Mouse (Mus musculus) hindbrain, postnatal 0 days (tissue): ENCODE measurements at regions not wholly inside any gene's neighbourhood (a gene's known extent, or its start where the extent isn't known, plus 50 kb on each side); places are given as distances from the start of the nearest gene placed in this dataset.

Source experiments
- ATAC-seq: fragments of 200-750 bp; cut with Nextera tagmentation; 2 replicates; pipeline ENCODE4 v1.8.0; 2017; ENCODE audit warnings: mild to moderate bottlenecking, moderate TSS enrichment, moderate library complexity
- DNase-seq: peaks from one replicate; pipeline ENCODE4 v3.0.0-alpha.2; 2015; ENCODE audit warnings: low spot score
- H3K27ac ChIP-seq: fragments of 300-500 bp; sonication (generic); 2 replicates; pipeline ENCODE4 v1.5.1; 2014; ENCODE audit warnings: mild to moderate bottlenecking
- H3K27me3 ChIP-seq: fragments of 300-500 bp; sonication (generic); 2 replicates; pipeline ENCODE4 v1.6.1; 2014; ENCODE audit warnings: low read length, mixed read lengths; ENCODE audit not compliant: insufficient read depth
- H3K36me3 ChIP-seq: fragments of 300-500 bp; sonication (generic); 2 replicates; pipeline ENCODE4 v1.6.1; 2014; ENCODE audit warnings: low read length, mixed read lengths; ENCODE audit not compliant: insufficient read depth
- H3K4me1 ChIP-seq: fragments of 300-500 bp; sonication (generic); 2 replicates; pipeline ENCODE4 v1.6.1; 2014; ENCODE audit warnings: antibody characterized with exemption, low read length, mixed read lengths; ENCODE audit not compliant: insufficient read depth
- H3K4me2 ChIP-seq: fragments of 300-500 bp; sonication (generic); 2 replicates; pipeline ENCODE4 v1.6.1; 2014; ENCODE audit warnings: low read depth, mild to moderate bottlenecking, low read length, moderate library complexity, mixed read lengths
- H3K4me3 ChIP-seq: fragments of 300-500 bp; sonication (generic); 2 replicates; pipeline ENCODE4 v1.5.1; 2014; ENCODE audit warnings: low read length
- H3K9ac ChIP-seq: fragments of 300-500 bp; sonication (generic); replicated peaks from 2 replicates; pipeline ENCODE4 v1.6.1; 2014; ENCODE audit warnings: mild to moderate bottlenecking, low read length, moderate library complexity, mixed read lengths
- H3K9me3 ChIP-seq: fragments of 300-500 bp; sonication (generic); 2 replicates; pipeline ENCODE4 v1.6.1; 2016; ENCODE audit warnings: low read length, mixed read lengths
- CTCF ChIP-seq: IDR thresholded peaks from 2 replicates; pipeline ENCODE4 v1.5.1; 2016; ENCODE audit warnings: antibody characterized with exemption, control low read depth, low read depth
- WGBS: fragments of 180-500 bp; shearing (Covaris S2); extraction: QIAGEN DNeasy Blood & Tissue Kit; methylation state at CpG from one replicate; pipeline ENCODE4 v1.1.7; 2014; 5-methylcytosine and 5-hydroxymethylcytosine counted together

DNA sequence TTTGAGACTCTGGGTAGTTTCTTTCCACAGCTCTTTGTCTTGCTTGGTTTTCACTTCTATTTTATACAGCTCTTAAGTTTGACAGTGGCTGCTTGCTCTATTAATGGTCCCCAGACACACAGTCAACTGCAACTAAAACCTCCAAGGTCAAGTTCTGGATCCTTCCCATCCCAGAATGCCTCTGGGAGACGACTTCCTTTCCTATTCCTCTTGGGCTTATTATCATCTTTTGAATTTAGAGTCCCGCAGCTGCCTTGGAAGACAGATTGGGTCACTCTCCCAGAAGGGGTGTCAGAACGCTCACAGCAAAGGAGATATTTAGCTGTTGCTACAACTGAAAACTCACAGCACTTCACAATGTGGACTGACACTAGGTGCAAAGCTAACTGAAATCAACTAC, 75.3 kb upstream of the Jade1 start:
- Histone ChIP-seq H3K4me2 (no peak overlapping the region), H3K9ac (no peak overlapping the region), H3K4me3 (no peak overlapping the region), H3K27me3 (no peaks in the 10 kb centered on the region), H3K9me3 (no peaks in the 10 kb centered on the region), H3K36me3 (no peaks in the 10 kb centered on the region), H3K4me1 (no peaks in the 10 kb centered on the region), H3K27ac (no peak overlapping the region)
- TF ChIP-seq CTCF: no peak
- no peak for ATAC-seq
- no peak for DNase-seq
- 73% methylated on average over 3 of the region's 3 CpGs for WGBS

DNA sequence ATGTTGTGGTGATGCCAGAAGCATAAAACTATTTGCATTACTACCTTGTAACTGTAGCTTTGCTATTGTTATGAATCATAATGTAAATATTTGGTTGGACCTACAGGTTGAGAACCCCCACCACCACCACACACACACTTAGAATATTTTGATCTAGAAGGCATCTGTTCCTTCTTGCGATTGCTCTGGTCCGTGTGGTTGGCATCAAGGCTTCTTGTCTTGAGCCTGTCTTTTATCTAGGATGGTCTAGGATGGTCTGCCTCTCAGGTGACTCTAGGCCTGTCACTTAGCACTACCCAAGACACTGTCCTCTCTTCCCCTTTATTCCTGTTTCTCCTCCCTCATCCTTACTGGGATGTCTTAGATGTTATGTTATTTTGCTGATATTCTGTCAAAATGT, 76.6 kb upstream of the Jade1 start:
- no peak for TF ChIP-seq CTCF
- no peaks in the 10 kb centered on the region for H3K4me1 ChIP-seq
- ATAC-seq (no peak), DNase-seq (no peak)
- H3K36me3 ChIP-seq: no peaks in the 10 kb centered on the region
- 92% methylated on average over 2 of the region's 2 CpGs for WGBS
- H3K9ac ChIP-seq: no peak overlapping the region
- no peak overlapping the region for H3K27ac ChIP-seq
- H3K9me3 ChIP-seq: no peaks in the 10 kb centered on the region
- H3K4me2 ChIP-seq: no peak overlapping the region
- H3K27me3 ChIP-seq: no peaks in the 10 kb centered on the region
- no peak overlapping the region for H3K4me3 ChIP-seq

- Histone ChIP-seq H3K27ac (no peak overlapping the region), H3K27me3 (no peaks in the 10 kb centered on the region), H3K4me1 (no peaks in the 10 kb centered on the region), H3K9me3 (no peaks in the 10 kb centered on the region), H3K9ac (no peak overlapping the region), H3K36me3 (no peaks in the 10 kb centered on the region), H3K4me2 (no peak overlapping the region), H3K4me3 (no peak overlapping the region)
- no peak for DNase-seq
- no peak for TF ChIP-seq CTCF
- no peak for ATAC-seq
- 97% methylated on average over 6 of the region's 6 CpGs for WGBS
These were observed 79.0 kb upstream of the Jade1 start for GRCm38 (mm10) chr3:41476516-41476915.

- ATAC-seq (no peak), DNase-seq (no peak)
- H3K36me3 ChIP-seq: no peaks in the 10 kb centered on the region
- H3K27ac ChIP-seq: no peak overlapping the region
- no peaks in the 10 kb centered on the region for H3K9me3 ChIP-seq
- H3K27me3 ChIP-seq: no peaks in the 10 kb centered on the region
- no peak for TF ChIP-seq CTCF
- no peaks in the 10 kb centered on the region for H3K4me1 ChIP-seq
- no peak overlapping the region for H3K4me2 ChIP-seq
- H3K9ac ChIP-seq: no peak overlapping the region
- no peak overlapping the region for H3K4me3 ChIP-seq
- WGBS: 91% methylated on average over 3 of the region's 3 CpGs
These were observed 82.9 kb upstream of the Jade1 start for GRCm38 (mm10) chr3:41472586-41472985.

- Histone ChIP-seq H3K36me3 (no peaks in the 10 kb centered on the region), H3K27ac (no peak overlapping the region), H3K27me3 (no peaks in the 10 kb centered on the region), H3K4me1 (no peaks in the 10 kb centered on the region), H3K4me3 (no peak overlapping the region), H3K9ac (no peak overlapping the region), H3K4me2 (no peak overlapping the region), H3K9me3 (no peaks in the 10 kb centered on the region)
- no peak for ATAC-seq
- no peak for DNase-seq
- TF ChIP-seq CTCF: no peak
- WGBS: 84% methylated on average over 6 of the region's 6 CpGs
These were observed 86.4 kb upstream of the Jade1 start for GRCm38 (mm10) chr3:41469106-41469505.

- H3K27me3 ChIP-seq: no peaks in the 10 kb centered on the region
- TF ChIP-seq CTCF: no peak
- H3K4me3 ChIP-seq: no peak overlapping the region
- whole genome bisulfite sequencing: 71% methylated on average over 1 of the region's 1 CpGs
- no peaks in the 10 kb centered on the region for H3K4me1 ChIP-seq
- no peak overlapping the region for H3K27ac ChIP-seq
- no peak for DNase-seq
- no peak overlapping the region for H3K4me2 ChIP-seq
- no peak for ATAC-seq
- no peak overlapping the region for H3K9ac ChIP-seq
- H3K36me3 ChIP-seq: no peaks in the 10 kb centered on the region
- no peaks in the 10 kb centered on the region for H3K9me3 ChIP-seq
These were observed 87.7 kb upstream of the Jade1 start for GRCm38 (mm10) chr3:41467857-41468256.

- DNase-seq (no peak), ATAC-seq (no peak)
- 69% methylated on average over 2 of the region's 2 CpGs for WGBS
- H3K4me2 ChIP-seq: no peak overlapping the region
- H3K4me3 ChIP-seq: no peak overlapping the region
- H3K36me3 ChIP-seq: no peaks in the 10 kb centered on the region
- H3K9ac ChIP-seq: no peak overlapping the region
- TF ChIP-seq CTCF: no peak
- no peaks in the 10 kb centered on the region for H3K27me3 ChIP-seq
- no peak overlapping the region for H3K27ac ChIP-seq
- no peaks in the 10 kb centered on the region for H3K4me1 ChIP-seq
- no peaks in the 10 kb centered on the region for H3K9me3 ChIP-seq
These were observed 89.6 kb upstream of the Jade1 start for GRCm38 (mm10) chr3:41465893-41466292.
